25 mouse cellular contexts compared by ENCODE assay signal in the genomic region with DNA sequence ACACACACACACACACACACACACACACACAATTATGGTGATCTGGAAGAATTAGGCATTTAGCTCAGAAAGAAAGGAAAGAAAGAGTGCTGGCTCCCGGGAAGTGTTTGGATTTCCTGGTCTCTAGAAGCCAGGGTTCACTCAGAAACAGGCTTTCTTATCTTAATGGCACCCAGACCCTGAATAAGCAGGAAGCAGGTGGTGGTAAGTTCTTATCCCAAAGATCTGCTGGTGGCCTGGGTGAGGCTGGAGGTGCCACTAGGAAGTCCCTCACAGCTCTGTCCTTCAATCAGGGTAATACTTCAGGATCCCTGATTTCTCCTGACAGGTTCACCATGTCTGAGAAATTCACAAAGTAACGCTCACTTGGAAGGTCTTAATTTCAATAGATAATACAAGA. TPM values are rescaled to one million over a fixed set of nuclear protein-coding genes. Genes with fewer than 3 reads are reported as not detected.
"Had no signal": no experiment of that assay in that cellular context is flagged by ENCODE, and none has a peak within 500 bp of the region (broad histone marks: within the 10 kb centered on the region; RNA-seq: fewer than 3 reads in every experiment).

No protein-coding gene starts in this region.

- H3K4me2 ChIP-seq: lung, embryonic 14.5 days; midbrain, embryonic 12.5 days; neural tube, embryonic 13.5 days; neural tube, embryonic 15.5 days had no signal

- H3K4me3 ChIP-seq: megakaryocyte, embryonic 14.5 days; midbrain, embryonic 12.5 days; myocyte; neural tube, embryonic 13.5 days; neural tube, embryonic 15.5 days had no signal

- DNase-seq: lung, adult 18-20 months; lung, embryonic 14.5 days; lung, postnatal 14 days; lung, postnatal 36 days; midbrain, embryonic 14.5 days; retina, postnatal 1 day; right cerebral cortex, adult 18-20 months; right cerebral cortex, postnatal 25 days; right cerebral cortex, postnatal 4 days; thymus, adult 18-20 months; thymus, postnatal 14 days; thymus, postnatal 36 days had no signal

- H3K27ac ChIP-seq: liver, embryonic 14.5 days; macrophage; midbrain, embryonic 12.5 days; neural tube, embryonic 13.5 days; neural tube, embryonic 15.5 days had no signal

- ATAC-seq: midbrain, embryonic 16.5 days had no signal

- H3K27me3 ChIP-seq: midbrain, embryonic 12.5 days; neural tube, embryonic 13.5 days; neural tube, embryonic 15.5 days had no signal

- H3K9me3 ChIP-seq: megakaryocyte, embryonic 14.5 days; midbrain, embryonic 12.5 days; neural tube, embryonic 13.5 days; neural tube, embryonic 15.5 days had no signal

- H3K9ac ChIP-seq: liver, embryonic 14.5 days; lung, embryonic 14.5 days; midbrain, embryonic 12.5 days; neural tube, embryonic 13.5 days; neural tube, embryonic 15.5 days had no signal

RNA-seq across cellular contexts. Expression of a gene that starts 44.1 kb away (rescaled TPM):
- total RNA-seq: megakaryocyte progenitor cell, adult 5-6 weeks had no signal
- polyA plus RNA-seq: liver, embryonic 14.5 days; liver, embryonic 16.5 days; lung, embryonic 14.5 days; macrophage; midbrain, embryonic 12.5 days; midbrain, embryonic 14.5 days; midbrain, embryonic 16.5 days; myocyte; neural tube, embryonic 11.5 days; neural tube, embryonic 13.5 days; neural tube, embryonic 15.5 days; spleen, adult 2 months had no signal

RNA-seq across cellular contexts. Expression of a gene that starts 49.5 kb away (rescaled TPM):
- polyA plus RNA-seq: macrophage, myocyte had no signal

RNA-seq across cellular contexts. Expression of a gene that starts 54.4 kb away (rescaled TPM):
- polyA plus RNA-seq: lung, embryonic 16.5 days; spleen, adult 2 months had no signal
